Mouse (Mus musculus): Measurements from ENCODE around the gene Olfr411.

Olfr411 gene

DNA sequence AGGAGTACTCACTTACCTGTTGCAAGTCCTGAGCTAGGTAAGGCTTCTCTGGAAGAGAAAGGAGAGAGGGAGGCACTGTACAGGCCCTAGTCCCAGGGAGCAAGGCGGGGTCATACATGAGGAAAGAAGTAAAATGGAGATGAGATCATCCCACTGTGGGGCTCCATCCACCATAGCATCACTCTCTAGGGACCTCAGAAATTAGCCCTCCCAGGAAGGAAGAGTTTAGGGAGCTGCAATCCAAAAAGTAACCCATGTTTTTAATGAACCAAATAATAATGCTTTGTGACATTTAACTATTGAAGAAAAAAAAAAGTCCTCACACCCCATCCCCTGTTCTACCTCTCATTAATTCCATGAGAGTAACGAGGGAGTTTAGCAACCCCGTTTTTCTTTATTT is at the start of gene Olfr411:
Gene Olfr411, minus strand, starts transcription at position 101 of the 400 bp plus-strand sequence.
- DNase-seq: no peak

DNA sequence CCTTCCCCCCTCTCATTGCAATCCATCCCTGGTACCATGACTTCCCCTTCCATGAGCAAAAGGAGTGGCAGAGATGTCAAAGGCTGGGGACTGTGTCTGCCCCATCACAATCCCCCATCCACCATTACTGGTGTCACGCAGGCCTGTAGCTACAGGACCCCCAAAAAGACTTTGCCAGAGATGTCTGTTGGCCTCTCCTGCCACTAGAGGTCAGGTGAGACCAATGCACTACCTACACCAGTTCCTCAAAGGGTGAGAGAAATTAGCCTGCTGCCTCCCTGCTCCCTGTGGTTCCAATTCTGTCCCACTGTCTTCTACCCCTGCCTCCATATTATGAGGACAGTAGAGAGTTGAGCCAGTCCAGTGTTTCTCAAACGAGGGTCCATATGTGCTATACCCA is 49.7 kb upstream of the Olfr411 start:
- no peak for DNase-seq

DNA sequence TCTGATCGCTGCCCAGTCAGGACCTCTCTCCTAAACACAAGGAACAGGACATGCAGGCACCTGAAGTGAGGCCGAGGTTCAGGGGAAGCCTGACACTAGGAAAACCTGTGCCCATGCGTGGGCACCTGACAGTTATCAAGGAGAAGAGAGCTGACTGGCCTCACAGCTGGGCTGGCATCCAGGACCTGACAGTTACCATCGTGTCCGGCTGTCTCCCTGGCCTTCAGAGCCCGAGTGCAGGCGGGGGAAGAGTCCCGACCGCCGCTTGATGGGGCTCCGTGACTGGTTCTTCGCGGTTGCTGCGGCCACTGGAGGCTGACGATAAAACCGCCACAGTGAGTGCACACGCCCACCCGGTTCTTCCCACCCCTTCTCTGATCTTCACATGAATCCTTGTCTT is 43.1 kb upstream of the Olfr411 start:
- no peak for DNase-seq

DNA sequence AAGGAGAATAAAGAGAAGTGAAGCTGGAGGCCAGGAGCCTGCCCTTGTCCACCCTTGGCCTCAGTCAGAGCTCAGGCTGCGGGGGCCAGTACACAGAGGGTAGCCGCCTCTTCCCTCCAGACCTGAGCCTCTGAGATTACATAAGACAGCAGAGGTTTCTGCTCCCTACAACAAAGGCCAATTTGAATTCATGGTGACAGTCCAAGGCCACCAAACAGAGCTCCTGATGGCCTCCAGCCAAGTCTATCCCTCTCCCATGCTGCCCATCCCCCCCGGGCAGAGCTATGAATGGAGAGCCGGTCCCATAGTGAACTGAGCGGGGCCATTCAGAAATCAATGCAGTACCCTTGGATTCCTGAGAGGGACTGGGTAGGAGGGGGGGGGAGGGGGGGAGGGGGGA is 41.0 kb upstream of the Olfr411 start:
- no peak for DNase-seq

DNA sequence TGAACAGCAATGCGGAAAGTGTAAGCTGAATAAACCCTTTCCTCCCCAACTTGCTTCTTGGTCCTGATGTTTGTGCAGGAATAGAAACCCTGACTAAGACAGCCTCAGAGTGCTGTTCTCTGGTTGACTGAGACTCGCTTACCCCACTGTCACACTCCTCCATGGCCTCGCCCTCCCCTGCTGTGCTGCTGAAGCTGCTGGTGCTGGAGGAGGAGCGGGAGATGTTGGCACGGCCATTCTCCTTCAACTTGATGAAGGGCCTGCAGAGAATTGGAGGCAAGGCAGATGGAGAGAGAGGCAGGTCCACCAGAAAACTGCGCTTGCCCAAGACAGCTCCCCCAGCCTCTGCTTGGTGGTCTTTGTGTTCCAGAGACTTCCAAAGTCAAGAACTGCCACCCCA is 40.5 kb upstream of the Olfr411 start:
- no peak for DNase-seq

DNA sequence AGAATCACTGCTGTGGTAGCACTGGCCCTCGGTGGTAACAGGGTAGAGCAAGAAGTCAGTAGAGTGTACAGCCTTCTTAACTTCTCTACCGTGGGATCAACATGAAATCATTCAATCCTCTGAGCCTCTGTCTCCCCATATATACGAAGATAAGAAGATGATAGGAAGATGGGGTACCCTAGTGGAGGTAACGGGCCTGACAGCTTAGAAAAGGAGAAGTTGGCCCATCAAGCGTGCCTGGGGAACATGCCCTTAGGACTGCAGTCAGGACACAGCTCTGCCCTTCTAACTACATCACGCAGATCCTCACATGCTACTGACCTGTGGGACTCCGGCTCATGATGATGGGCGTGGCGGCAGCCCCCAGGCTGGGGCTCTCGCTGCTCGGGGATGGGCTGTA is 39.4 kb upstream of the Olfr411 start:
- no peak for DNase-seq

- DNase-seq: no peak
Observed at GRCm38 (mm10) chr11:74387203-74387602, 34.8 kb upstream of the Olfr411 start.

DNA sequence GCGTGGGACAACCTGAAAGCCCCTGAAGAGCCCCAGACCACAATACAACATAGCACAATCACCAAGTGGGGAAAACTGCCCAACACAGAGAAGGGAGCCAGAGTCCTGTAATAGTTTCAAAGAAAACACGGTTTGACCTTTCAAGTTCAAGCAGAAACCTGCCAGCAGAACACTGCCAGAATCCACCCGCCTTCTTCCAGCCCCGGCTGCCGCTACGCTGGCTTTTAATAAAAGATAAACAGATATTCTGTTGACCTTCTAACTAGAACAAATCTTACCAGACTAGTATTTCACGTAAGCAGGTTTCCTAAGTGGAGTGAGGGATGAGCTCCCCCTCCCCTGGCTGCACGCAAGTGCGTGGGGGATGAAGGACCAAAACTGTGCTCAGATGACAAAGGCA is 33.2 kb upstream of the Olfr411 start:
- DNase-seq: no peak

GRCm38 (mm10) chr11:74379166-74379873 is 26.9 kb upstream of the Olfr411 start:
- DNase-seq: no peak

- peak; percentile 57 for DNase-seq
Observed at GRCm38 (mm10) chr11:74376847-74377246, 24.4 kb upstream of the Olfr411 start.

- peak; percentile 77 for DNase-seq
Observed at GRCm38 (mm10) chr11:74371393-74372100, 19.1 kb upstream of the Olfr411 start.

DNA sequence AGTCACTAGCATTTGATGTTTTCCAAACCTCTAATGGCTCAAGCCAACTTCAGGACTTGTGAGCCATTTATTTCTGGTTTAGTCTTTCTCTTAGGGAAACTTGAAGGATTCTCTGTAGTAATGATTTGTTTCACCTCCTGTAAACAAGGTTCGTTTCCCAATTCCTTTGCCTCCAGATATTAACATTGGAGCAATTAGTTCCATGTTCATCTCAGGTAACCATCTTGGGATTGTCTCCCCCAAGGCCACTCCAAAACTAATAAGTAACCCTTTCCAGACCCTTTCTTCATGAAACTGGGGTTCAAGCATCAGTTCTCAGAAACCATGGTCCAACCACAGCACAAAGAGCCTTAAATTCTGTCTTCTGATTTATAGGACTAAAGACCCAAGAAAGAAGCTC is 9.3 kb upstream of the Olfr411 start, which contains the start of gene Olfr412:
Gene Olfr412, plus strand, starts transcription at position 301 of the 400 bp plus-strand sequence.
- DNase-seq: no peak

DNA sequence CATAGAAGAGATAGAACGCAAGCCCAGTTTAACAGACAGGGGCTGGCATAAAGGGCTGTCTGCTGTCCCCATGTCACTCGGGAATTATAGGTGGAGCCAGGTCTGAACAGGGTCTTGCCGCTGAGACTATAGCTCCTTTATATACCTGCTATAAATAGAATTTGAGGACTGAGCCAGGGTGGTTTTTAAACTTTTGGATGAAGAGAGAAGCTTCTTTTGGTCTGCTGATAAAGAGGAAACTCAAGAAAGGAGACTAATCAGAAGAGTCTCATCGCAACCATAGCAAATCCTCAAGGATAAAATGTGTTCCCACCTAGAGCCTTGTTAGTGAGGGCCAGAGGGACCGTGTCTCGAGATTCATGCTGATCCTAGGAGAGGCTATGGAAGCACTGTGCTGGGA is 14.5 kb downstream of the Olfr411 start, which contains the start of gene Olfr410:
Gene Olfr410, minus strand, starts transcription at position 101 of the 400 bp plus-strand sequence.
- DNase-seq: no peak

- DNase-seq: no peak
Observed at GRCm38 (mm10) chr11:74328781-74329180, 23.7 kb downstream of the Olfr411 start.

- DNase-seq: no peak
Observed at GRCm38 (mm10) chr11:74326044-74326443, 26.4 kb downstream of the Olfr411 start.

Measured in right cerebral cortex, postnatal 25 days (tissue).